Mouse (Mus musculus): ENCODE data around the gene Uhrf1.

Gene Uhrf1

GRCm38 (mm10) chr17:56300186-56300585 is 2.9 kb upstream of the Uhrf1 start, which contains the start of gene Arrdc5:
Gene Arrdc5 (minus strand): TSS chr17:56300286.
- DNase-seq (ENCODE audit: low spot score) = no peak

DNA sequence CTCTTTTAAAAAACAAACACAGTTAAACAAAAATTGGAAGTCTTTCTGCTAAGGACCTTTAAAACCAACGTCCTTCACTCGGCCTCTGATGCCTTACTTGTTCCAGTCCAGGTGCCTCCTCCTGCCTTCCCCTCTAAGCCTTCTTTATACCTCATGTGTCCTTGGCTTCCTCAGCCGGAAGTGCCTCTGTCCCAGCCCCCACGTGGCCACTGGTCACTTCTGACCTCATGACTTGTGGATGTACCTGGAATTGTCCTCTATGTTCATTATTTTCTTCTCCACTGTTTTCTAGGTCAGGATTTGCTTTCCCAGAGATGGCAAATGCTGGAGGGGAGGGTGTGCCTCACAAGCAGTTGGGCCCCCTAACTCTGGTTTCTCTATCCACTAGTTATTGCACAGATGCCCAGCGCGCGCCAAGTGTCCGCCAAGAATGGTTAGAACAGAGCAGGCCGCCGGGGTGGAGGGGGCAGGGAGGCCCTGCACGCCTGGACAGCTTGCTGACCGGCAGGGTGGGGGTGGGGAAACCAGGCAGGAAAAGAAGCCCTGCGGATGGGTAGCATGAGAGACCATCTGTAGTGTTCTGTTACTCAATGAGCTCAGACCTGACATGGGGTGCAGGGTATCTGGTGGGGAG is 641 bp upstream of the Uhrf1 start:
- peak; percentile 78 for DNase-seq (ENCODE audit: low spot score)

DNA sequence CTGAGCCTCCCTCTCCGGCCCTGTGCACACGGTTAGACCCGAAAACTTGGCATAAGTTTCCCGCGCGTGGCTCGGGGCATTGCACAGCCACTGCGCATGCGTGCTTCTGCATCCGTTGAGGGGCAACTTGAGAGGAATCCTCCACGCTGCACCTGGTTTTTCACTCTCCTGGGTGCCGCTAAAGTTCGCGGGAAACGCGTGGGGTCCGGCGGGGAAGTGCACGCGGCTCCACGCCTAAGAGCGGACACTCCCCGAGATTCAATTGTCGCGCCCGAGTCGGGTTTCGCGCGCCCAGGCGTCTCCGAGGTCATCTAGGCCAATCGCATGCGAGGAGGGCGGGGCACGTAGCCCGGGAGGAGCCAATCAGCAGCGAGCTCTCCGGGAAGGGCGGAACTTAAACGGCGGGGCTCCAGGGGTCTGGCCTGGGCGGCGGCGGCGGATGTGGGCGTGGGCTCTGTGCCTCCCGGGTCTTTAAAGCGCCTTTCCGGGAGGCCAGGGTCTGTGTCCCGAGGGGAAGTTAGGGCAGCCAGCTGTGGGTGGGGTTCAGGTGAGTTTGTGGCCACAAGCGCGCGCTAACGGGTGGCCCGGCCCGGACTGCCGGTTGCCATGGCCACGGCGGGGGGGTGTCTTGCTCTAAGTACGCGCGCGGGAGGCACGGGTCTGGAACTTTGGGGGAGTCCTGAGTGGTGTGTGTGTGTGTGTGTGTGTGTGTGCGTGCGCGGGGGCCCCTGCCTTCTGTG is 896 bp downstream of the Uhrf1 start:
- DNase-seq (ENCODE audit: low spot score) = peak; percentile 98

DNA sequence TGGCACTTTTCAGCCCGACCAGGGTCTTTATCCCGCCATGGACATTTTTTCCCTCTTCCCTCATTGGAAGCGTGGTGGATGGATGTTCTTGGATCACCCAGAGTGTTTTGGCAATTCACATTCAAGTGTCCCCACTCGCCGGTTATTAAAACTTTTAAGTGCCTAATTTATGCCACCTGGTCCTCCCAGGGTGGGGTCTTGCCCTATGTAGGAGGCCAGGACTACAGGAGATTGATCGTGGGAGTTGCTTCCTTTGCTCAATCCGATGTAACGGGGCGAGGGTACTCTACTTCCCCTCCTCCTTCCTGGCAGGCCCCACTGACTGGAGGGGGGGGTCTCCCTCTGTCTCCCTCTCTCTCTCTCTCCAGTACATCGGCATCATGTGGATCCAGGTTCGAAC is 1.6 kb downstream of the Uhrf1 start:
- no peak for DNase-seq (ENCODE audit: low spot score)

GRCm38 (mm10) chr17:56305156-56305555 is 2.0 kb downstream of the Uhrf1 start:
- no peak for DNase-seq (ENCODE audit: low spot score)

DNA sequence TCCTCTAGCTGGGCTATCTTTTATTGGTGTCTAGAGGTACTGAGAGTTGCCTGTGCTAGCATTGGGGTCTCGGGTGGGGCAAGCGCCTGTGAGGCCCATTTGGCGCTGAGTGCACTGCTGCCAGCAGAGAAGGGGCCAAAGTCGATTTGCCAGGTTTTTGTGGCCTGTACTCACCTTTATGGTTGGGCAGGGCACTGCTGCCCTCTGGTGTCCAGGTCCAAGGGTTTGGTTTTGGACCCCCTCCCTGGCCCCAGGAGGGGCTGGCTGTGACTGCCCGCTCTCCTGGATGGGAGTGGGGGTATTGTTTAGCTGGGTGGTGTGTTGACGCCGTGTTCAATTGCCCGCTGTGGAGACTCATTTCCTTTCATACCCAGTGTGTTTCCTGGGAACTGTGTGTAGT is 2.7 kb downstream of the Uhrf1 start:
- DNase-seq (ENCODE audit: low spot score) = no peak

DNA sequence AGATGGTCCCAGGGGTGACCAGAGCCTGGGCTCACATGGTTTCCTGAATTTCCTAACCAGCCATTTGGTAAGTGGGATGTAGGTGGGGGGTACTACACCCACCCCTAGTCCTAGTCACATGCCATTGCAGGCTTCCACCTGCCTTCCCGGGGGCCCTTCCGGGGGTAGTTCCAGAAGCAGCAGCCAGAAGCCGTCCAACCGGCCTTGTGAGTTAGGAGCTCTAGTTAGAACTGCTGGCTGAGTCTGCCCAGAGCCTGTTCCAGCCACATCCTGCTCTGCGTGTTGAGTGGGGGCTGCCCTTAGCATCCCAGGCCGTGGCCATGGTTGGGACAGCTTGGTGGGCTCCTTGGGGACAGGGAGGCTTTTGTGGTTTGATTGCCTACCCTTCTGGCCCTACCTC is 5.0 kb downstream of the Uhrf1 start:
- no peak for DNase-seq (ENCODE audit: low spot score)

DNA sequence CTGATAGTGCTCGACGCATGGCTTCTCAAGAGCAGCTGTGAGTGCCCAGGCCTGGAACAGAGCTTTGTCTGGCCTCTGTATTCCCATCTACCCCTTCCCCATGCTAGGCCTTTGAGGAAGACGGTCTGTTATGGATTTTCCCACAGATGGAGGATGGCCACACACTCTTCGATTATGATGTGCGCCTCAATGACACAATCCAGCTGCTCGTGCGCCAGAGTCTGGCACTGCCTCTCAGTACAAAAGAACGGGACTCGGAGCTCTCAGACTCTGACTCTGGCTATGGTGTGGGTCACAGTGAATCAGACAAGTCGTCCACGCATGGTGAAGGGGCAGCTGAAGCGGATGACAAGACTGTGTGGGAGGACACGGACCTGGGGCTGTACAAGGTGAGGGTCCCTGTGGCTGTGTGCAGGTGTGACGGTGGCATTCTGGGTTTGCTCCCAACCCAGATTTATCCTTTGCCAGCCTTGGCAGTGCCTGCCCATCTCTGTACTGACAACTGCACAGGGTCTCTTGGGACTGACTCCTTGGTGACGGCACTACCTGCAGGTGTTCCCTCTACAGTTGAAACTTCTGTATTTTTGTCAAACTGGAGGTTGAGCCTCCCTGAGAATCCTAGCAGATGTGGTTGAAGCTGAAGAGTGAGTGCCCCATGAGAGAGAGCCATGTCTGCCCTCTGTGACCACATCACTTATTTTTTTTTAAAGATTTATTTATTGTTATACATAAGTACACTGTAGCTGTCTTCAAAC is 6.2 kb downstream of the Uhrf1 start:
- no peak for DNase-seq (ENCODE audit: low spot score)

- peak; percentile 9 for DNase-seq (ENCODE audit: low spot score)
Observed at GRCm38 (mm10) chr17:56324419-56324818, 21.3 kb downstream of the Uhrf1 start.

- peak; percentile 99 for DNase-seq (ENCODE audit: low spot score)
Observed at GRCm38 (mm10) chr17:56325450-56326152, 22.5 kb downstream of the Uhrf1 start, which contains the start of gene Kdm4b. Gene Kdm4b (plus strand): TSS chr17:56326062.

DNA sequence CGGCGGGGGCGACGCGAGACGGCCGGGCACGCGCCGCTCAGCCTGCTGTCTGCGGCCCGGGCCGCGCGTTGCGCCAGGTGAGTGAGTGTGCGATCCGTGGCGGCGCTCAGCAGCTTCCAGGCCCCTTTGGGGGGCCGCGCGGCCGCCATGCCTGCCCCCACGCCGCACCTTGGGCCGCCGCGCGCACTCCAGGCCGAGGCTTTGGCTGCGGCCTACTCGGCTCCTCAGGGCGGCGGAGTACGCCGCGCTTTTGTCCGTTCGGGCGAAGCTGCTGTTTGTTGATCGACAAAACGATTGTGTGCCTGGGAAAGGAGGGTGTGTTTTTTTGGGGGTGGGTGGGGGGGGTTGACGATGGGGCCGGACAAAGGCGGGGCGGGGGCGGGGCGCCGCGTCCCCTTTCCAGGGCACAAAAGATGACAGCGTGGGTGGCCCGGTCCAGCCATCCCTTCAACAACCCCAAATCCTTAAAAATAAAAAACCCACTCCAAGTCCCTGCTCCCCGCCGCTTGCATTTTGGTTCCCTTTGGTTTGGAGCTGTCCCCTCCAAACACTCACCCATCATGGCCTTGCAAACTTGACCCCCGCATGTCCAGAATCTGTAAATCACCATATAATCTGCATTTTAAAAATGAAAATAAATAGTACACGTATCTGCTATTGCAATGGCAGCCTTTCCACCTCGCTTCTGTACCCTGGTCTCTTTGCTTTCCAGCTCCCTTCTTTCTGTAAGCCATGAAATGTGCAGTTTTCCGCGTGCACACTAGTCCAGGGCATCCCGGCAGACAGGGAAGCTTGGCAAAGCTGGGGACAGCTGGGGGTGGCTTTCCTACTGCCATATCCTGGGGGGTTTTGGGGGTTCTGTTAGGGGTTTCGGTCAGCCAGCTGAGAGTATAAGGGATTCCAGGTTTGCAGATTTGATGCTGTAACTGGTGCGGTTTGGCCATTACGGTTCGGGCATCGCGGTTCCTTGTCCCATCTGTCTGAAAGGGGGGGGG is 23.3 kb downstream of the Uhrf1 start:
- DNase-seq (ENCODE audit: low spot score) = peak; percentile 62

DNA sequence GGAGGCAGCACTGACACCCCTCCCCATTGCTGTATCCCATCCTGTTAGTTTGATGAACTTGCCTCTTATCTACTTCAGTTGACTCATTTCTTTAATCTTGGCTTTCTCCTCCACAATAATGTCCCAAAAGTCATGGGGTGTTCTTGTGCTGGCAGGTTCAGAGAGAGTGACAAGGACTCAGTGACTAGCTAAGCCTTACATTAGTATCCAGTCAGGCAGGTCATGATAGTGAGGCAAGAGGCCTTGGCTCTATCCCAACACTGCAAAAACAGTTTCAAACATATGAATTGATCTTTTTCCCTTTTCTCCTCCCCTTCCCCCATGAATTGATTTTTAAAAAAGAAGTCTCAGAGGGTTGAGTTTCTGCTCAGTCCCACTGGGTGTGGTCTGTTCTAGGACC is 26.1 kb downstream of the Uhrf1 start:
- no peak for DNase-seq (ENCODE audit: low spot score)

- no peak for DNase-seq (ENCODE audit: low spot score)
Observed at GRCm38 (mm10) chr17:56330345-56330744, 27.2 kb downstream of the Uhrf1 start.

- DNase-seq (ENCODE audit: low spot score) = no peak
Observed at GRCm38 (mm10) chr17:56331256-56331655, 28.1 kb downstream of the Uhrf1 start.

DNA sequence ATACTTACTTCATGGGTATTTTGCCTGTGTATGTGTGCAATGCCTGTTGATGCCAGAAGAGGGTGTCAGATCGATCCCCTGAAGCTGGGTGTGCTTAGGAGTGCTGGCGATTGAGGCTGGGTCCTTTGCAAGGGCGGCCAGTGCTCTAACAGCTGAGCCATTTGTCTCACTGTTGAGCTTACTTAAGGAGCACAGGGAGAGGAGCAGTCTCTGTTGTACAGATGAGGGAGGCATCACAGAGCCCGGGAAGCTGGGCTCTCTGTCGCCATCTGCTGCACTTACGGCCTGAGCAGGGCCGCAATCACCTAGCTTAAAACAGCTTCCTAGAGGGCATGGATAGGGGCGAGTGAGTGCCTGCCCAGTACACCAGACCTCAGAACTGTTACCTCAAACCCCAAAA is 29.9 kb downstream of the Uhrf1 start:
- peak; percentile 34 for DNase-seq (ENCODE audit: low spot score)

- DNase-seq (ENCODE audit: low spot score) = peak; percentile 60
Observed at GRCm38 (mm10) chr17:56337190-56337589, 34.1 kb downstream of the Uhrf1 start.

GRCm38 (mm10) chr17:56337791-56338190 is 34.7 kb downstream of the Uhrf1 start:
- DNase-seq (ENCODE audit: low spot score) = no peak

DNA sequence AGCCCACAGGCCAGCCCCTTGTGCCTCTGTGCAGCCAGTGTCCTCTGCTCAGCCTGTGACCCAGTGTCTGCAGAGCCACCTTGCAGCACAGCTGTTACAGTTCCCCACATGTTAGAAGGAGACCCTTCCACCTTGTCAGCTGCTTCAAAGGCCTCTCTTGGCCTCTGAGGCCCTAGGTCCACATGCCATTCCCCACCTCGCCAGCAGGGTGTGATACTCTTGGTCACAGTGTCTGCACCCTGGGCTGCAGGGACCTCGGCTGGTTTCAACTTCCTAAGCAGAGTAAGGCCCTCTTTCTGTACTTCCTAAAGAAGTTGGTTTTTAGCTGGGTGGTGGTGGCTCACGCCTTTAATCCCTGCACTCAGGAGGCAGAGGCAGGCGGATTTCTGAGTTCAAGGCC is 35.8 kb downstream of the Uhrf1 start:
- peak; percentile 48 for DNase-seq (ENCODE audit: low spot score)

DNA sequence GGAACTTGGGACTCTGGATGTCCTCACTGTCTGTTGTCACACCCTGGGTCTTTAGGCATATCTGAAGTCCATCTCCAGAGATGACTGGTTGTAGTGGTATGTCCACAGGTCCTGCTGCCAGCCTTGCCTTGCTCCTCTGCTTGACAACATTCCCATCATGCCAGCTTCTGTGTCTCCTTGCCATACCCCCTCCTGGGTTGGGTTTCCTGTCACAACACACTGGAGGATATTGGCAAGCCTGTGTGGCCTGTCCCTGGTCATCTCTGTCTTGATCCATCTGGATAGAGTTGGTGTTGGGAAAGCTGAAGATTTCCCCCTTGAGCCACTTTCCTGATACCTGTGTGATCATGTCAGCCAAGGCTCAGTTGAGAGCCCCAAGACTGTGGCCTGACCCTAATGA is 37.6 kb downstream of the Uhrf1 start:
- no peak for DNase-seq (ENCODE audit: low spot score)

- DNase-seq (ENCODE audit: low spot score) = no peak
Observed at GRCm38 (mm10) chr17:56343466-56343865, 40.3 kb downstream of the Uhrf1 start.

DNA sequence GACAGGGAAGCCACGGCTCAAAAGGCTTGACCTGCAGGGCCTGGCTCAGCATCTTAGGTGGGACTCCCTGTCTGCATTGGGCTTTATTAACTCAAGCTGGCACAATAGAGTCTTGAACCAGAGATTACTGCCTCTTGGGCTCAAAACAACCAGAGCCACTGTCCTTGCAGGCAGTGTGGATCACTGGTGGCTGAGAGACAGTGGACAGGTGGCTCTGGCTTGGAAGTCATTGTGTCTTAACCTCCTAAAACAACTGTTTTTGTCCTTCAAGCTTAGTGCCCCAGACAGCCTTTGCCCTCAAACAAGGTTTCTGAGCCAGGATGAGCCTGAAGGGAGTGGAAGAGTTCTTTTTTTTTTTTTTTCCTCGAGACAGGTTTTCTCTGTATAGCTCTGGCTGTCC is 42.2 kb downstream of the Uhrf1 start:
- no peak for DNase-seq (ENCODE audit: low spot score)

Data from embryo, embryonic 10.5 days (tissue).